Mouse (Mus musculus): Measurements from ENCODE around the gene Agbl1.

The Agbl1 gene

GRCm38 (mm10) chr7:76941531-76941930 is 711.8 kb downstream of the Agbl1 start:
- peak; percentile 1 for DNase-seq (ENCODE audit: low spot score)

- no peak for DNase-seq (ENCODE audit: low spot score)
These were observed 741.6 kb downstream of the Agbl1 start for GRCm38 (mm10) chr7:76971334-76971733.

GRCm38 (mm10) chr7:77009571-77009970 is 779.9 kb downstream of the Agbl1 start:
- DNase-seq (ENCODE audit: low spot score) = no peak

- DNase-seq (ENCODE audit: low spot score) = no peak
These were observed 799.3 kb downstream of the Agbl1 start for GRCm38 (mm10) chr7:77029019-77029418.

GRCm38 (mm10) chr7:77076033-77076432 is 846.3 kb downstream of the Agbl1 start:
- no peak for DNase-seq (ENCODE audit: low spot score)

- no peak for DNase-seq (ENCODE audit: low spot score)
These were observed 857.6 kb downstream of the Agbl1 start for GRCm38 (mm10) chr7:77087266-77087665.

GRCm38 (mm10) chr7:77095153-77095552 is 865.5 kb downstream of the Agbl1 start:
- no peak for DNase-seq (ENCODE audit: low spot score)

GRCm38 (mm10) chr7:77114021-77114420 is 884.3 kb downstream of the Agbl1 start:
- DNase-seq (ENCODE audit: low spot score) = no peak

GRCm38 (mm10) chr7:77129045-77129444 is 899.4 kb downstream of the Agbl1 start:
- no peak for DNase-seq (ENCODE audit: low spot score)

- no peak for DNase-seq (ENCODE audit: low spot score)
These were observed 902.3 kb downstream of the Agbl1 start for GRCm38 (mm10) chr7:77131950-77132349.

GRCm38 (mm10) chr7:77132615-77133420 is 903.1 kb downstream of the Agbl1 start:
- peak; percentile 4 for DNase-seq (ENCODE audit: low spot score)

- no peak for DNase-seq (ENCODE audit: low spot score)
These were observed 905.2 kb downstream of the Agbl1 start for GRCm38 (mm10) chr7:77134860-77135259.

- no peak for DNase-seq (ENCODE audit: low spot score)
These were observed 909.0 kb downstream of the Agbl1 start for GRCm38 (mm10) chr7:77138707-77139106.

GRCm38 (mm10) chr7:77147527-77147926 is 917.8 kb downstream of the Agbl1 start:
- no peak for DNase-seq (ENCODE audit: low spot score)

GRCm38 (mm10) chr7:77148820-77149219 is 919.1 kb downstream of the Agbl1 start:
- DNase-seq (ENCODE audit: low spot score) = no peak

- DNase-seq (ENCODE audit: low spot score) = no peak
These were observed 920.2 kb downstream of the Agbl1 start for GRCm38 (mm10) chr7:77149846-77150245.

GRCm38 (mm10) chr7:77152393-77152792 is 922.7 kb downstream of the Agbl1 start:
- DNase-seq (ENCODE audit: low spot score) = no peak

GRCm38 (mm10) chr7:77152909-77153308 is 923.2 kb downstream of the Agbl1 start:
- no peak for DNase-seq (ENCODE audit: low spot score)

- no peak for DNase-seq (ENCODE audit: low spot score)
These were observed 935.2 kb downstream of the Agbl1 start for GRCm38 (mm10) chr7:77164921-77165320.

Data from T-cell, adult 2 months (primary cell).